Mouse (Mus musculus) kidney, embryonic 15.5 days (tissue): Measurements from ENCODE around the gene Ep400. TPM values are rescaled to one million over a fixed set of nuclear protein-coding genes. Genes with fewer than 3 reads are reported as not detected.
A peak's percentile ranks its signal among the peaks of the same experiment; 100 is the strongest.

Source experiments
- ATAC-seq: fragments of 200-750 bp; cut with Nextera tagmentation; replicated peaks from 2 replicates; pipeline ENCODE4 v1.8.0; 2017; ENCODE audit warnings: moderate TSS enrichment; ENCODE audit not compliant: low FRiP score
- H3K27ac ChIP-seq: fragments of 300-500 bp; sonication (generic); 2 replicates; pipeline ENCODE4 v1.5.1; 2015; ENCODE audit warnings: mild to moderate bottlenecking, inconsistent platforms
- H3K27me3 ChIP-seq: fragments of 300-500 bp; sonication (generic); 2 replicates; pipeline ENCODE4 v1.6.1; 2015; ENCODE audit warnings: inconsistent platforms
- H3K36me3 ChIP-seq: fragments of 300-500 bp; sonication (generic); 2 replicates; pipeline ENCODE4 v1.6.1; 2015; ENCODE audit warnings: inconsistent platforms
- H3K4me1 ChIP-seq: fragments of 300-500 bp; sonication (generic); 2 replicates; pipeline ENCODE4 v1.6.1; 2015; ENCODE audit warnings: inconsistent platforms
- H3K4me2 ChIP-seq: fragments of 300-500 bp; sonication (generic); 2 replicates; pipeline ENCODE4 v1.6.1; 2015; ENCODE audit warnings: moderate library complexity, mild to moderate bottlenecking, inconsistent platforms
- H3K4me3 ChIP-seq: fragments of 300-500 bp; sonication (generic); replicated peaks from 2 replicates; pipeline ENCODE4 v1.5.1; 2015; ENCODE audit warnings: mild to moderate bottlenecking, inconsistent platforms
- H3K9ac ChIP-seq: fragments of 300-500 bp; sonication (generic); 2 replicates; pipeline ENCODE4 v1.6.1; 2015; ENCODE audit warnings: mild to moderate bottlenecking, inconsistent platforms
- H3K9me3 ChIP-seq: fragments of 300-500 bp; sonication (generic); replicated peaks from 2 replicates; pipeline ENCODE4 v1.6.1; 2016; ENCODE audit warnings: inconsistent platforms
- WGBS: fragments of 180-500 bp; shearing (Covaris S2); methylation state at CpG from one replicate; pipeline ENCODE4 v1.1.7; 2015; ENCODE audit warnings: mixed read lengths; 5-methylcytosine and 5-hydroxymethylcytosine counted together
- polyA plus RNA-seq: library from polyadenylated mRNA; unstranded; fragments of >200 nt; fragmentation: Nextera tagmentation; extraction: Ambion mirVana; gene quantifications from 2 replicates; pipeline ENCODE4 v1.2.1, GENCODE M21; 2015

Ep400 gene
- polyA plus RNA-seq, 1 experiment from 2014 or later: 47.5 TPM

DNA sequence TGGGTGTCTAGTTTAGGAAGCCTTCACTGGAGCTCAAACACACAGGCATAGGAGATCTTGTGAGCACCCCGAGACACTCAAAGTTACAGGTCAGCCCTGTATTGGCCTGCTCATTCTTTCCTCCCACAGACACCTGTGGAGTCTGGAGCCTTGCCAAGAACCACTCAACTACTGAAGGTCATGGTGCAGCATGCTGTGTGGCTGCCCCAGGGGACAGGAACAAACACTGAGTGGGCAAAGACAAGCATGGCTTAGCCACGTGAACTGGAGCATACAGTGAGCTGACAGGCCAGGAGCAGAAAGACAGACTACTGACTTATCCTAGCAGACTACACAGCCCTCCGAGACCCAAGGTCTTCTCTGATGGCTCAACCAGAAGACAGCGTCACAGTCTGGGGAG, 27.2 kb upstream of the Ep400 start:
- WGBS: 62% methylated on average over 4 of the region's 4 CpGs

GRCm38 (mm10) chr5:110794363-110794762, 23.8 kb upstream of the Ep400 start:
- 93% methylated on average over 7 of the region's 7 CpGs for WGBS
- no peak overlapping the region for H3K27ac ChIP-seq
- peaks cover 99% of the 10 kb centered on the region for H3K36me3 ChIP-seq
- H3K4me1 ChIP-seq: no peaks in the 10 kb centered on the region
- H3K9me3 ChIP-seq: no peaks in the 10 kb centered on the region
- H3K4me3 ChIP-seq: no peak overlapping the region
- H3K9ac ChIP-seq: no peak overlapping the region
- no peak overlapping the region for H3K4me2 ChIP-seq
- no peak for ATAC-seq
- H3K27me3 ChIP-seq: no peaks in the 10 kb centered on the region

More for the DNA sequence above, 27.2 kb upstream of the Ep400 start:
- H3K9me3 ChIP-seq: no peaks in the 10 kb centered on the region
- no peak for ATAC-seq
- H3K4me1 ChIP-seq: 0 out of 2 replicates have a peak, but pooled peaks cover 7% of the 10 kb centered on the region
- no peak overlapping the region for H3K4me3 ChIP-seq
- H3K9ac ChIP-seq: no peak overlapping the region
- H3K27me3 ChIP-seq: no peaks in the 10 kb centered on the region
- no peak overlapping the region for H3K27ac ChIP-seq
- H3K4me2 ChIP-seq: no peak overlapping the region
- H3K36me3 ChIP-seq: peaks cover 95% of the 10 kb centered on the region

- Histone ChIP-seq H3K9ac (no peak overlapping the region), H3K4me1 (no peaks in the 10 kb centered on the region), H3K27me3 (no peaks in the 10 kb centered on the region), H3K9me3 (no peaks in the 10 kb centered on the region), H3K36me3 (peaks cover 90% of the 10 kb centered on the region), H3K27ac (no peak overlapping the region), H3K4me3 (no peak overlapping the region), H3K4me2 (no peak overlapping the region)
- peak; percentile 46 for ATAC-seq
- WGBS: 65% methylated on average over 5 of the region's 5 CpGs
These were observed 18.2 kb upstream of the Ep400 start for GRCm38 (mm10) chr5:110788684-110789083.

DNA sequence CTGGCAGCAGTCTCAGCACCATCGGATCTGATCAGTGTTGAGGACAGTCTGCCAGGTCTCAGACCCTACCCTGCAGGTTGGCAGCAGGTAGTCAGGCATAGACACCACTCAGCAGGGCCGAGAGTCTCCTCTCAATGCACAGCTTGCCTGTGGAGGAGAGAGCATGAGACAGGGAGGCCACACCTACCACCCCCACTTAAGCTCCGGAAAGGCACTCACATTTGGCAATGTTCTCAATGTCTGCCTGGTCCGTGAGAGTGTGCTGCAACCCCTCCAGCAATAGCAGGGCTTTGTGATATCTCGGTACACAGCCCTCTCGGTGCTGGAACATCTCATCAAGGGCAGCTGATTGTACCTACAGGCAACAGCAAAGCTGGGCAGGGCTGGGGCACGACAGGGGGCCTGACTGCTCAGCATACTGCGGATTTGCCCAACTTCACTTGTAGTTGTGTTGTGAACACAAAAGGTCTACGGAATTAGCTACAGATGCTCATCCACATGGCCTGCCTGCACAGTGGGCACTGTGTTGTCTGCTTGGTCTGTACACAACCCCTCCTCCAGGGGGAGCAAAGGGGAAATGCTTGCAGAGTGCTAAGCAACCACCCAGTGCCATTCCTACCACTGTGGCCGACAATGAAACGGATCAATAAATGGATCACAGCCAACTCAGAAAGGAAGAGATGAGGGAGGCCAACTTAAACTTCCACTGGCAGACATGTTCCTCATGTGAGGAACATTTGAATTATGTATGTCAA, 15.7 kb upstream of the Ep400 start:
- Histone ChIP-seq H3K36me3 (peaks cover 66% of the 10 kb centered on the region), H3K4me2 (no peak overlapping the region), H3K27ac (no peak overlapping the region), H3K27me3 (no peaks in the 10 kb centered on the region), H3K9me3 (no peaks in the 10 kb centered on the region), H3K4me3 (no peak overlapping the region), H3K4me1 (no peaks in the 10 kb centered on the region), H3K9ac (no peak overlapping the region)
- no peak for ATAC-seq
- WGBS: 85% methylated on average over 11 of the region's 11 CpGs

- no peak for ATAC-seq
- Histone ChIP-seq H3K4me3 (no peak overlapping the region), H3K36me3 (peaks cover 42% of the 10 kb centered on the region), H3K4me1 (peaks cover 23% of the 10 kb centered on the region), H3K4me2 (no peak overlapping the region), H3K9me3 (no peaks in the 10 kb centered on the region), H3K27me3 (no peaks in the 10 kb centered on the region), H3K27ac (no peak overlapping the region), H3K9ac (no peak overlapping the region)
- 68% methylated on average over 8 of the region's 8 CpGs for whole genome bisulfite sequencing
These were observed 12.6 kb upstream of the Ep400 start for GRCm38 (mm10) chr5:110783150-110783549.

DNA sequence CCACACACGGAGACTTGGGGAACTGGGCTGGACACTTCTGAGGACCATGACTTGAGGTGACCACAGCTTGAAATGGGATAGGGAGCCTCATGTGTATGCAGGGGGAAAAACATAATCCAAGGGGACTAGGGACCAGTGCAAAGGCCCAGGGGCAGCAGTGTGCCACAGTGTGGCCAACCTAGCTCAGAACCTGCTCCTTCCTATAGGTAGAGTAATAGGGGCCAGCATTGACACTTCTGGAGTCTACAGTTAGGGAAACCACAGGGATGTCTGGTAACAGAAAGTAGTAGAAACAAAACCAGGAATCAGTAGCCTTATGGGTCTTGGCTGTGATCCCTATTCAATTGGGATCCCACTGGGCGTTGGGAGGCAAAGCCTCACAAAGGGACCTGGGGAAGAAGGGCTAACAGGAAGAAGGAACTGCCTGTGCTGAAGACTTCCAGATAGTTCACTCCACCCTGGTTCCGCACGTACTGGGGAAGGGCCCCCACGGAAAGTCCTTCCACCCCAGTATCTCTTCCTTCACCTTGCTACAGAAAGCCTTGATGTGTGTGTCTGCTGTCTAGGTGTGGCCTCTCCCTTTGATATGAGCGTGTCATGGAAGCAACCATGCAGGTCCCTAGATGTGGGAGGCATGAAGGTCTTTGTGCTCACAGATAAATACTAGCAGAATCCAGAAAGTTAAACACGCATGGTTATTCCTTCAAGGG, 11.2 kb upstream of the Ep400 start:
- Histone ChIP-seq H3K27me3 (no peaks in the 10 kb centered on the region), H3K9ac (no peak overlapping the region), H3K4me3 (no peak overlapping the region), H3K27ac (no peak overlapping the region), H3K4me1 (peaks cover 23% of the 10 kb centered on the region), H3K4me2 (no peak overlapping the region), H3K36me3 (peaks cover 42% of the 10 kb centered on the region), H3K9me3 (no peaks in the 10 kb centered on the region)
- 82% methylated on average over 7 of the region's 7 CpGs for WGBS
- ATAC-seq: no peak

DNA sequence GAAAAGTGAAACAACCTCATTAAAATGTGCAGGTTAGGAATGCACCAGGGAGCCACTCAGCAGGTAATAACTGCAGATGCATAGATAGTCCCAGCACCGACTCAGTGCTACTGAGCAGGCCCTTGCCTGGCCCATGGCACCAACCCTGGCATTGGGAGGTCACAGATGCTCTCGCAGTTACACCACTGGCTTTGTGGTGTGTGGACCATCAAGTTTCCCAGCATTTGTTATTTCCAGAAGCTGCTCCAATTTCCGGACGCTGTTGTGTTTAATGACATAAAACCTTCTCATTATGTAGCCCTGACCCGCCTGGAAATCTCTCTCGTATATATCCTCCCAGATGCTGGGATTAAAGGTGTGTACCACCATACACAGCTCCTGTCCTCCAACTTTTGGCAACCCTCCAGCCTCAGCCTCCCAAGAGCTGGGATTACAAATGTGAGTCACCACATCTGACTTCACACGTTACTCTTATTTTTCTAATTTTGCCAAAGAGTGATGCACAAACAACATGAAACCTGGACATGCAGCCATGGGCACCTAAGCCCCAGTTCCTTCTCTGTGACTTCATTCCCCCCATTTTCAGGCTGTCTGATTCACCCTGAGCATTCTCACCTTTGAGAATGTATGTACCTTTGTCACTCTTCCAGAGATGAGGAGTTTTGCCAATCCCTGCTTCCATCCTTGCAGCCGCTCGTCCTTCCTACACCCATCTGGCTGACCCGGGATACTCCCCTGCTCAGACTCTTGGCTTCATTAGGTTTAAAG, 10.4 kb upstream of the Ep400 start:
- Histone ChIP-seq H3K9ac (peak overlapping the region; percentile 78), H3K4me2 (peak overlapping the region; percentile 87), H3K4me1 (peaks cover 23% of the 10 kb centered on the region), H3K27me3 (no peaks in the 10 kb centered on the region), H3K27ac (peak overlapping the region; percentile 75), H3K9me3 (no peaks in the 10 kb centered on the region), H3K36me3 (peaks cover 42% of the 10 kb centered on the region), H3K4me3 (peak overlapping the region; percentile 91)
- WGBS: 47% methylated on average over 10 of the region's 10 CpGs
- ATAC-seq: peak; percentile 64; the same call in 1 of the 2 replicates

DNA sequence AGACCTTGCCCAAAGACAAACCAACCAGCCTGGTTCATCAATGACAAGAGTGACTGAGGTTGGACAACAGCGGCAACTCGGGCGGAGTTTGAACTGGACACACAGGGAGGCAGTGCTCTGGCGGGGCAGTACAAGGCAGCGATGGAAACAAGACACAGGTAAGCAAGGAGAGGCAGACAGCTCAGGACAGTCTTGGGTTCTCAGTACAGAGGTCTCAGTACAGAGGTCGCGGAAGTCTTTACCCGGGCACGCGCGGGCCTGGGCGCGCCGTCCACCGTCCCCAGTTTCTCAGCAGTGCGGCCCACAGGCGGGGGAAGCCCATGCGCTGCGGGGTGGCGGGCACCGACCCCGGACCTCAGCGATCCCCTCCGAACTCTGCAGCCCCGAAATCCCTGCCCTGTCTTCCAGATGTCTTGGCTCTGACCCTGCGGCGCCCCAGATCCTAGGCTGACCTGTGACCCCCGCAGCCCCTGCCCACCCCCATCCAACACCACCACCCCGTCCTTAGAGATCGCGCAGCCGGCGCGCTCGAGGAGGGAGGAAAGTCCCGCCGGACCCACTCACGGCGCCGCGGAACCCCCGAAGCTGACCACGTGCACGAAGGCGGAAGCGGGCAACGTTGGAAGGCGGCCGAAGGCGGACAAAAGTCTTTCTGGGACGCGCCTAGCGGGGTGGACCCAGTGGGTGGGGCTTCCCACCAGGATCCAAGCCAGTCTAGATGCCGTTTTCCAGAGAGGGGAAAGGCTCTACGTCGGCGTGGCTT, 9.7 kb upstream of the Ep400 start, which contains the start of gene Pus1:
TSS of gene Pus1 (minus strand) at position 662 of the 763 bp plus-strand sequence.
- peaks cover 23% of the 10 kb centered on the region for H3K4me1 ChIP-seq
- H3K36me3 ChIP-seq: peaks cover 43% of the 10 kb centered on the region
- peak within 1 kb of the TSS; percentile 78 for H3K9ac ChIP-seq
- H3K27me3 ChIP-seq: no peaks in the 10 kb centered on the region
- peak within 1 kb of the TSS; percentile 75 for H3K27ac ChIP-seq
- peak within 1 kb of the TSS; percentile 91 for H3K4me3 ChIP-seq
- under 1% methylated on average over 57 of the region's 57 CpGs for WGBS
- peak; percentile 91 for ATAC-seq
- peak within 1 kb of the TSS; percentile 87 for H3K4me2 ChIP-seq
- H3K9me3 ChIP-seq: no peaks in the 10 kb centered on the region

DNA sequence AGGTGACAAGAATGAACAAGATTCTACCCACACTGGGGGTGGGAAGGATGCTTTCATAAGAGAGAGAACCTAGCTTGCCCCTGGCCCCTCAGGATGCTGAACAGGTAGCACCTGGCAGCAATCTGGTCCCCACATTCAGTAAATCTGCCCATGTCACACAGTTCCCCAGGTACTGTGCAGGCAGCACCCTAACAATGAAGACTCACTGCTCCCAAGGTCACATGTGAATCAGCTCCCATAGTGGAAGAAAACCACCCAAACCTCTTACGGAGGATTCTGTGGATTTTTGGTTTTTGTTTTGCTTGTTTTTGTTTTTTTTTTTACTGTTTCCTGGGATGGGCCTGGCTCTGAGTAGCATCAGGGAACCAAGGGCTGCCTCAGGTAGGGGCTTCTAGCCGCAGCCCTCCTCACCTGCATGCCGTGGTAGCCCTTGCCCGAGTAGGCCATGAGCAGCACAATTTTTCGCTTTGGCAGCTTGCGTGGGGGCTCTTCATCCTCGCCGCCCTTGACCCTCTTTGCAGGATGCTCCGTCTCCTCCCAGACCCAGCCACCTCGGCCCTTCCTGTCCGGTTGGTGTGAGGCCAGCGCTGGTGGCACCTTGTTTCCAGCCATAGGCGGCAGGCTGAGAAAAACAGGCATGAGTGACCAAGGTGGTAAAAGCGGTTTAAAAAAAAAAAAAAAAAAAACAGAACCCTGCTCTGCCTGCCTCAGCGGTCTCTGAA, 8.9 kb upstream of the Ep400 start:
- ATAC-seq: no peak
- Histone ChIP-seq H3K4me2 (peak overlapping the region; percentile 87), H3K9me3 (no peaks in the 10 kb centered on the region), H3K27ac (no peak overlapping the region), H3K9ac (peak overlapping the region; percentile 78), H3K4me1 (peaks cover 23% of the 10 kb centered on the region), H3K27me3 (no peaks in the 10 kb centered on the region), H3K4me3 (peak overlapping the region; percentile 91), H3K36me3 (peaks cover 46% of the 10 kb centered on the region)
- WGBS: 17% methylated on average over 15 of the region's 15 CpGs

GRCm38 (mm10) chr5:110778263-110778662, 7.7 kb upstream of the Ep400 start:
- Histone ChIP-seq H3K27me3 (no peaks in the 10 kb centered on the region), H3K36me3 (peaks cover 55% of the 10 kb centered on the region), H3K4me3 (no peak overlapping the region), H3K27ac (no peak overlapping the region), H3K4me2 (no peak overlapping the region), H3K9ac (no peak overlapping the region), H3K4me1 (peaks cover 23% of the 10 kb centered on the region), H3K9me3 (no peaks in the 10 kb centered on the region)
- ATAC-seq: no peak
- WGBS: 86% methylated on average over 12 of the region's 12 CpGs

- ATAC-seq: no peak
- H3K9ac ChIP-seq: no peak overlapping the region
- H3K27me3 ChIP-seq: no peaks in the 10 kb centered on the region
- WGBS: 91% methylated on average over 2 of the region's 2 CpGs
- H3K4me3 ChIP-seq: no peak overlapping the region
- H3K4me2 ChIP-seq: no peak overlapping the region
- H3K36me3 ChIP-seq: peaks cover 68% of the 10 kb centered on the region
- H3K4me1 ChIP-seq: peaks cover 22% of the 10 kb centered on the region
- no peak overlapping the region for H3K27ac ChIP-seq
- H3K9me3 ChIP-seq: no peaks in the 10 kb centered on the region
These were observed 5.6 kb upstream of the Ep400 start for GRCm38 (mm10) chr5:110776141-110776540.
